Mouse (Mus musculus) thymus, postnatal 36 days (tissue): Measurements from ENCODE around the gene Olfr791.

ENCODE experiments used
- DNase-seq, 2 experiments: peaks; one replicate each; pipeline ENCODE4 v3.0.0; 2022; ENCODE audit warnings: mixed read lengths in 2 of 2

Olfr791 gene

DNA sequence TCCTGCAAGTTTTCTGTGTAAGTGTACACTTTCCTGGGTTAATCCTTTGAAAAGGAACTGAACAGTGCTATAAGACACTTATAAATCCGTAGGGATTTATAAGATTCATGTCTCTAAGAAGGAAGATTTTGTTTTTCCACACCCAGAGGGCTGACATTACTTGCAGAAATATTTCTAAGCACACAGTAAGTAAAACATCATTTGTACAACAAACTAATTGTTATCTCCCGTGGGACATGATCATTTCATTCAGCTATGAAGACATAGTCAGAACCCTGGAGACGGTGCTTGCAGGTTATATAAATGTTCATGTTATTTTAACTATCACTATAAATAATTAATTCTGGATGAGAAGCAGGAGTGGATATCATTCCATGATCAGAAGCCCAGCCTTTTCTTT, at the start of gene Olfr791:
TSS of gene Olfr791 (plus strand) at position 301 of the 400 bp plus-strand sequence.
- no peak for DNase-seq

- no peak for DNase-seq
These were observed 48.3 kb upstream of the Olfr791 start for GRCm38 (mm10) chr10:129473256-129473655.

- no peak for DNase-seq
These were observed 47.9 kb upstream of the Olfr791 start for GRCm38 (mm10) chr10:129473723-129474122.

DNA sequence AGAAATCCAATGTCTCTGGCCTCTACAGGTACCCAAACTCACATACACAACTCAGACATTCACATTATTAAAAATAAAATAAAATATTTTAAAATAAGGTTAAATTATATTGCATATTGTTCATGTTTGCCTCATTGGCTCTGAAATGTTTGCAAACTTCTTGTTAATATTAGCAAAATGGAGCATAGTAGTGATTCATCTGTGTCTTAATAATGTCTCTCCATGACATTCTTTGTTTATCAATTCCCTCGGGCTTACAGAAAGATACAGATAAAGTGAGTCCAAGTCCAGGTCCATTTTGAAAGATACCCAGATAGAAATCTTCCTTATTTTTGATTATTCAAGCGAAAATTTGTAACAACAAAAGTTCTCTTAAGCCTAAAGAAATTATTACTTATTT, 37.1 kb upstream of the Olfr791 start, which contains the start of gene Olfr789:
TSS of gene Olfr789 (plus strand) at position 301 of the 400 bp plus-strand sequence.
- no peak for DNase-seq

DNA sequence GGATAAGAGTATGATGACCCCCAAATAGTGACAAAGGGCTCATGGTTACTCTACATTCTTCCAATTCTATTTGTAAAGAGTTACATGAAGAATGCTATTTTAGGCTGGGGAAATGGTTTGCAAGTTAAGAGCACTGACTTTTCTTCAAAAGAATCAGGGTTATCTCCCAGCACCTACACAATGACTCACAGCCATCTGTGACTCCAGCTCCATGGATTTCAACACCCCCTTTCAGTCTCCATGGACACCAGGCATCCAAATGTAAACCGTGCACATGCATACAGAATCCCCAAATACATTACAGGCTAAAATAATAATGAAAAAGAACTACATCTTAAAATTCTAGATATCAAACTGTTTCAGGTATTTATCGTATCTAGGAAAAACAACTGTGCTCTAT, 31.5 kb upstream of the Olfr791 start:
- no peak for DNase-seq

- DNase-seq: no peak
These were observed 23.4 kb upstream of the Olfr791 start, which contains the start of gene Olfr790 for GRCm38 (mm10) chr10:129498192-129498591. TSS of gene Olfr790 (plus strand) at chr10:129498492.

DNA sequence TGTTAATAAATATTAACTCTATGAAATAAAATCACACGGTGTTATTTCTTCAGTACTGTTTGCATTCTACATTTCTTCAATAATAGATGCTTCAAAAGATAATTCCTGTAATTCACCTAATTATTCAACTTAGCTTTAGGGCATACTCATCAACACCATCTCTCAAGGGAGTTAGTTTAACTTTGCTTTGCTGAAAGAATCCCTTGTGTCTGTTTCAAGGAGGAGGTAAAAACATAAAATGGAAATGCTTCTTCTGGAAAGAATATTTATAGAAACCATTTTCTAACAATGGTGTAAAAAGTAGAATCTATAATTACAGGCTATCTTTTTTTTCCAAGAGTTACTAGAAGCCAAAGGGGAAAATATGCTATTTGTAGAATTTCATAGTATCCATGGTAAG, 17.3 kb downstream of the Olfr791 start, which contains the start of gene Olfr792:
TSS of gene Olfr792 (plus strand) at position 301 of the 400 bp plus-strand sequence.
- DNase-seq: no peak

- no peak for DNase-seq
These were observed 27.8 kb downstream of the Olfr791 start for GRCm38 (mm10) chr10:129549354-129549753.

- no peak for DNase-seq
These were observed 45.8 kb downstream of the Olfr791 start, which contains the start of gene Olfr794 for GRCm38 (mm10) chr10:129567355-129567754. TSS of gene Olfr794 (plus strand) at chr10:129567655.

GRCm38 (mm10) chr10:129577066-129577465, 55.5 kb downstream of the Olfr791 start:
- DNase-seq: no peak
